Comparison of ENCODE assay signal across 24 mouse cellular contexts in genomic region chr2:163857233-163857632, GRCm38 (mm10). TPM values are rescaled to one million over a fixed set of nuclear protein-coding genes. Genes with fewer than 3 reads are reported as not detected.
DNase-seq lines count a peak whose midpoint lies in the region; ATAC-seq lines count a peak whose summit lies in the region.
"Had no signal": no experiment of that assay in that cellular context is flagged by ENCODE, and none has a peak within 500 bp of the region (broad histone marks: within the 10 kb centered on the region; RNA-seq: fewer than 3 reads in every experiment).

No protein-coding gene starts in this region.

- 76% methylated on average over 6 of the region's 6 CpGs for WGBS in kidney, embryonic 15.5 days
- WGBS in lung, embryonic 16.5 days: 76% methylated on average over 6 of the region's 6 CpGs

- H3K27ac ChIP-seq in kidney, embryonic 15.5 days: no peak overlapping the region
- no peak overlapping the region for H3K27ac ChIP-seq in lung, embryonic 16.5 days (ENCODE audit: low read length)
- H3K27ac ChIP-seq: embryonic facial prominence, embryonic 15.5 days; forebrain, embryonic 12.5 days; limb, embryonic 12.5 days; neural tube, embryonic 15.5 days had no signal

- peaks cover 70% of the 10 kb centered on the region for H3K27me3 ChIP-seq in kidney, embryonic 15.5 days
- H3K27me3 ChIP-seq in lung, embryonic 16.5 days (ENCODE audit: control insufficient read depth, insufficient read depth, low read depth, low read length): peaks cover 51% of the 10 kb centered on the region

- H3K36me3 ChIP-seq in kidney, embryonic 15.5 days: no peaks in the 10 kb centered on the region
- no peaks in the 10 kb centered on the region for H3K36me3 ChIP-seq in lung, embryonic 16.5 days (ENCODE audit: control insufficient read depth, insufficient read depth, low read length)
- H3K36me3 ChIP-seq: embryonic facial prominence, embryonic 15.5 days; forebrain, embryonic 12.5 days; limb, embryonic 12.5 days; neural tube, embryonic 15.5 days had no signal

- 0 out of 2 replicates have a peak, but pooled peaks have one; percentile 47 for ATAC-seq in kidney, embryonic 15.5 days (replicated peaks; ENCODE audit: low FRiP score)
- ATAC-seq in lung, embryonic 16.5 days (ENCODE audit: low read depth): 0 out of 2 replicates have a peak, but pooled peaks have one; percentile 59
- ATAC-seq in megakaryocyte-erythroid progenitor cell, adult 5-6 weeks (replicated peaks; ENCODE audit: low FRiP score, low TSS enrichment, poor library complexity, severe bottlenecking): 0 out of 2 replicates have a peak, but pooled peaks have one; percentile 46
- ATAC-seq in megakaryocyte, adult 5-6 weeks (ENCODE audit: poor library complexity, severe bottlenecking): no peak
- ATAC-seq: lung, postnatal 0 days had no signal

- no peak overlapping the region for H3K4me2 ChIP-seq in kidney, embryonic 15.5 days
- no peak overlapping the region for H3K4me2 ChIP-seq in lung, embryonic 16.5 days (ENCODE audit: low read depth, low read length)
- H3K4me2 ChIP-seq: embryonic facial prominence, embryonic 15.5 days; forebrain, embryonic 12.5 days; limb, embryonic 12.5 days; neural tube, embryonic 15.5 days had no signal

- H3K9me3 ChIP-seq in kidney, embryonic 15.5 days (replicated peaks): no peaks in the 10 kb centered on the region
- no peaks in the 10 kb centered on the region for H3K9me3 ChIP-seq in lung, embryonic 16.5 days (ENCODE audit: control insufficient read depth, low read length)
- H3K9me3 ChIP-seq: embryonic facial prominence, embryonic 15.5 days; forebrain, embryonic 12.5 days; limb, embryonic 12.5 days; neural tube, embryonic 15.5 days had no signal

- H3K9ac ChIP-seq in kidney, embryonic 15.5 days: no peak overlapping the region
- H3K9ac ChIP-seq in lung, embryonic 16.5 days (ENCODE audit: low read length): no peak overlapping the region
- H3K9ac ChIP-seq: embryonic facial prominence, embryonic 15.5 days; forebrain, embryonic 12.5 days; limb, embryonic 12.5 days; neural tube, embryonic 15.5 days had no signal

- H3K4me1 ChIP-seq in kidney, embryonic 15.5 days: peaks cover 13% of the 10 kb centered on the region
- H3K4me1 ChIP-seq in lung, embryonic 16.5 days (replicated peaks; ENCODE audit: control insufficient read depth, insufficient read depth, low read length): peaks cover 3% of the 10 kb centered on the region; the same call in 1 of the 2 replicates

- DNase-seq in kidney, postnatal 25 days: no peak
- DNase-seq in lung, adult 18-20 months: no peak
- DNase-seq in spleen, postnatal 14 days (ENCODE audit: low spot score in 2 of 2): no peak
- DNase-seq: adrenal gland, postnatal 36 days; cerebellum, adult 2 months; gastrocnemius, postnatal 14 days; kidney, adult 9 months had no signal

- H3K4me3 ChIP-seq in kidney, embryonic 15.5 days (replicated peaks): no peak overlapping the region
- H3K4me3 ChIP-seq in lung, embryonic 16.5 days (ENCODE audit: low read length): no peak overlapping the region
- H3K4me3 ChIP-seq: embryonic facial prominence, embryonic 15.5 days; forebrain, embryonic 12.5 days; limb, embryonic 12.5 days; myocyte; neural tube, embryonic 15.5 days had no signal

RNA-seq across cellular contexts. Expression of gene Kcnk15, which starts 3.8 kb away (rescaled TPM):
- not detected in 2 replicates for polyA plus RNA-seq in kidney, embryonic 15.5 days (2015; fragmentation: Nextera tagmentation; extraction: Ambion mirVana)
- not detected in 2 replicates for polyA plus RNA-seq in lung, embryonic 16.5 days (2015; fragmentation: Nextera tagmentation; extraction: Ambion mirVana)
- not detected in 2 replicates for total RNA-seq in megakaryocyte-erythroid progenitor cell, adult 5-6 weeks (2014; fragmentation: Nextera tagmentation)
- not detected in 2 replicates for total RNA-seq in megakaryocyte-erythroid progenitor cell, adult 5-6 weeks (2017)
- not detected in 2 replicates for total RNA-seq in megakaryocyte, adult 5-6 weeks (2015)
- total RNA-seq in megakaryocyte, adult 5-6 weeks (2017): not detected in 2 replicates
- total RNA-seq: adrenal gland, postnatal 36 days; common myeloid progenitor, adult 5-6 weeks; ES-E14; gastrocnemius, postnatal 14 days; heart, adult 8-10 months; heart, postnatal 25 days; layer of hippocampus, adult 8-10 months had no signal
- polyA plus RNA-seq: embryonic facial prominence, embryonic 15.5 days; forebrain, embryonic 12.5 days; intestine, embryonic 14.5 days; limb, embryonic 12.5 days; lung, postnatal 0 days; myocyte; neural tube, embryonic 15.5 days; thymus, postnatal 0 days had no signal

RNA-seq across cellular contexts. Expression of gene Ccn5, which starts 36.6 kb away (rescaled TPM):
- 0.62 and 1.0 TPM in 2 replicates for polyA plus RNA-seq in kidney, embryonic 15.5 days (2015; fragmentation: Nextera tagmentation; extraction: Ambion mirVana)
- polyA plus RNA-seq in lung, embryonic 16.5 days (2015; fragmentation: Nextera tagmentation; extraction: Ambion mirVana): 2.4 and 4.1 TPM in 2 replicates
- total RNA-seq in megakaryocyte-erythroid progenitor cell, adult 5-6 weeks (2014; fragmentation: Nextera tagmentation): not detected in 2 replicates
- not detected in 2 replicates for total RNA-seq in megakaryocyte-erythroid progenitor cell, adult 5-6 weeks (2017)
- 0.27 TPM in 1 of 2 replicates, not detected in the other for total RNA-seq in megakaryocyte, adult 5-6 weeks (2015)
- total RNA-seq in megakaryocyte, adult 5-6 weeks (2017): 0.59 and 1.5 TPM in 2 replicates
- total RNA-seq: common myeloid progenitor, adult 5-6 weeks had no signal
